Mouse (Mus musculus): ENCODE results near the gene 2010111I01Rik.

The 2010111I01Rik gene

GRCm38 (mm10) chr13:63112043-63112597 is 147.4 kb downstream of the 2010111I01Rik start:
- DNase-seq (ENCODE audit: low spot score in 2 of 2), result no peak

GRCm38 (mm10) chr13:63112598-63113372 is 148.1 kb downstream of the 2010111I01Rik start:
- DNase-seq (ENCODE audit: low spot score in 2 of 2), result no peak

- no peak for DNase-seq (ENCODE audit: low spot score in 2 of 2)
These were observed 149.2 kb downstream of the 2010111I01Rik start for GRCm38 (mm10) chr13:63113881-63114301.

- DNase-seq (ENCODE audit: low spot score in 2 of 2), result no peak
These were observed 150.6 kb downstream of the 2010111I01Rik start for GRCm38 (mm10) chr13:63115187-63115784.

GRCm38 (mm10) chr13:63117495-63118184 is 152.9 kb downstream of the 2010111I01Rik start:
- DNase-seq (ENCODE audit: low spot score in 2 of 2), result no peak

GRCm38 (mm10) chr13:63118682-63119081 is 154.0 kb downstream of the 2010111I01Rik start:
- DNase-seq (ENCODE audit: low spot score in 2 of 2), result no peak

- no peak for DNase-seq (ENCODE audit: low spot score in 2 of 2)
These were observed 155.6 kb downstream of the 2010111I01Rik start for GRCm38 (mm10) chr13:63120296-63120695.

- no peak for DNase-seq (ENCODE audit: low spot score in 2 of 2)
These were observed 157.1 kb downstream of the 2010111I01Rik start for GRCm38 (mm10) chr13:63121747-63122146.

- DNase-seq (ENCODE audit: low spot score in 2 of 2), result no peak
These were observed 161.5 kb downstream of the 2010111I01Rik start for GRCm38 (mm10) chr13:63126206-63126605.

GRCm38 (mm10) chr13:63127516-63127915 is 162.8 kb downstream of the 2010111I01Rik start:
- DNase-seq (ENCODE audit: low spot score in 2 of 2), result no peak

- DNase-seq (ENCODE audit: low spot score in 2 of 2), result no peak
These were observed 170.3 kb downstream of the 2010111I01Rik start for GRCm38 (mm10) chr13:63134879-63135421.

GRCm38 (mm10) chr13:63135994-63136393 is 171.3 kb downstream of the 2010111I01Rik start:
- DNase-seq (ENCODE audit: low spot score in 2 of 2), result no peak

GRCm38 (mm10) chr13:63136775-63137174 is 172.1 kb downstream of the 2010111I01Rik start:
- DNase-seq (ENCODE audit: low spot score in 2 of 2), result no peak

GRCm38 (mm10) chr13:63138376-63139048 is 173.8 kb downstream of the 2010111I01Rik start:
- DNase-seq (ENCODE audit: low spot score in 2 of 2), result no peak

GRCm38 (mm10) chr13:63139463-63140226 is 175.0 kb downstream of the 2010111I01Rik start:
- no peak for DNase-seq (ENCODE audit: low spot score in 2 of 2)

- DNase-seq (ENCODE audit: low spot score in 2 of 2), result no peak
These were observed 176.1 kb downstream of the 2010111I01Rik start for GRCm38 (mm10) chr13:63140784-63141183.

GRCm38 (mm10) chr13:63141275-63141674 is 176.6 kb downstream of the 2010111I01Rik start:
- no peak for DNase-seq (ENCODE audit: low spot score in 2 of 2)

- no peak for DNase-seq (ENCODE audit: low spot score in 2 of 2)
These were observed 182.0 kb downstream of the 2010111I01Rik start for GRCm38 (mm10) chr13:63146604-63147188.

GRCm38 (mm10) chr13:63148157-63148556 is 183.5 kb downstream of the 2010111I01Rik start:
- no peak for DNase-seq (ENCODE audit: low spot score in 2 of 2)

- DNase-seq (ENCODE audit: low spot score in 2 of 2), result no peak
These were observed 185.9 kb downstream of the 2010111I01Rik start for GRCm38 (mm10) chr13:63150470-63151020.

Measured in left cerebral cortex, adult 9 months (tissue).